Mouse (Mus musculus): ENCODE measurements around the gene Slc7a8.

DNA sequence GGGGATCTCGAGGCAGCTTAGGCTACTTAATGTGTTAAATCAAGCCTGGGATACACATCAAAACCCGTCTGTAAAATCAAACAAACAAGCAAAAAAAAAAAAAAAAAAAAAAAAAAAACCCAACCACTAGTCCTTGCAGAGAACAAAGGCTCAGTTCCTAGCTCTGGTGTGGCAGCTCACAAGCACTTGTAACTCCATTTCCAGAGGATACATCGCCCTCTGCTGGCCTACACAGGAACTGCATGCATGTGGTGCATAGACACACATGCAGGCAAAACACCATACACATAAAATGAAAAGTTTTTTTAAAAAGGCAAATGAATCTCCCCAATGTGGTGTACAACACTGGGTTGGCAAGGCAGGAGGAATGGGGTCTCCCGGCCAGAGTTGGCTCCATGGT is 4.2 kb upstream of the Slc7a8 start:
- TF ChIP-seq CTCF (IDR thresholded peaks at IDR 0.05; ENCODE audit: borderline replicate concordance, extremely low read depth, insufficient read depth, insufficient read length): peak; percentile 66; the same call in 1 of the 2 replicates
- no peak for TF ChIP-seq POLR2A (IDR thresholded peaks at IDR 0.05; ENCODE audit: borderline replicate concordance, extremely low read depth, insufficient read depth, insufficient read length, poor library complexity, severe bottlenecking)

Measured in brain, embryonic 14.5 days (tissue).